Mouse (Mus musculus): Measurements from ENCODE around the gene Lrrfip2.

The Lrrfip2 gene

DNA sequence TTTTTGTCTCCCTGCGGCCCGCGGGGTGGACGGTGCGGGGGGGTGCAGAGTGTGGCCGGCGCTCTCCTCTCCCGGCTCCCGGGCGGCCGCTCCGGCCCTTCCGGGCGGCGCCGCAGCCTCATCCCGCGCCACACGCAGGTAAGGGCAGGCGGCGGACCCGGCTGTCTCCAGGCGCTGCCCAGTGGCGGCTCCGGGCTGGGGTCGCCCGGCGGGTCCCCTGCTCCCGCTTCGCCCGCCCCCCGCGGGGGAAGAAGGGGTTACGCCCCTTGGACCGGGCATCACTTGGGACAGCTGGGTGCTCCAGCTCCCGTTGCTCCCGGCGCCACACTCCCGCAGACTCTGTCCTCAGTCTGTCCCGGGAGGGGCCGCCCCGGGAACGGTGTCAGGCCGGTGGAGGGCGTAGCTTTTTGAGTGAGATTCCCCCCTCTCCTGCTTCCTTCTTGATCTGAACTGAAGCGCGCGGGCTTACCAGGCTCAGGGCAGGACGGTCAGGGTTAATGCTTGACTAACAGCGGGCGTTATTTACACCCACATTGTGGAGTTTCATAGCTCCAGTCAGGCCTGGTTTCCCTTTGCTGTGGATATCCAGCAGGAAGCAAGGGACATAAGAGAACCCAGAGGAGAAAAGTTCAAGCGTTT lies 979 bp downstream of the Lrrfip2 start:
- DNase-seq (ENCODE audit: low read depth, low spot score), result peak; percentile 54

DNA sequence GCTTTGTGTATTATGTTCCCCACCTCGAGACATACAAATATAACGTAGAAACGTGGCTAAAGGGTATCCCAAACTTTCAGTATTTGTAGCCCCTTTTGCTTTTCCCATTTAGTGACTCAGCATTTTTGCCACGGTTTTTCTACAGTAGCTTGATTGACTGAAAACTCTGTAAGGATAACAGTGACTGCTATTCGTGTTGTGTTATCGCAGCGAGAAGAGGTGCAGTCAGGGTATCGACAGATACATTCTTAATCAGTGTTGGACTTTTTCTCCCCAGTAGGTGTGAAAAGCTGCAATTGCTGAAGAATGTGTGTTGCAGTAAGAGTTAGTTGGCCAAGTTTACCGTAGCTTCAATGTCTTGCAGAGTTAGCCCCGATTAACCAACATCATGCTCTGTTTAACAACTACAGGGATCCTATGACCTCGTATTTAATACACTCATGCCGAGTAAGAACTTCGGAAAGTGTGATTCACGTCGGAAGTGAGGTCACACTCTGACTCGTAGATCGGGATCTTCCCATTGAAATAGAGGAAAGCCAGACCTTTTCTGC lies 1.6 kb downstream of the Lrrfip2 start:
- DNase-seq (ENCODE audit: low read depth, low spot score), result peak; percentile 56

DNA sequence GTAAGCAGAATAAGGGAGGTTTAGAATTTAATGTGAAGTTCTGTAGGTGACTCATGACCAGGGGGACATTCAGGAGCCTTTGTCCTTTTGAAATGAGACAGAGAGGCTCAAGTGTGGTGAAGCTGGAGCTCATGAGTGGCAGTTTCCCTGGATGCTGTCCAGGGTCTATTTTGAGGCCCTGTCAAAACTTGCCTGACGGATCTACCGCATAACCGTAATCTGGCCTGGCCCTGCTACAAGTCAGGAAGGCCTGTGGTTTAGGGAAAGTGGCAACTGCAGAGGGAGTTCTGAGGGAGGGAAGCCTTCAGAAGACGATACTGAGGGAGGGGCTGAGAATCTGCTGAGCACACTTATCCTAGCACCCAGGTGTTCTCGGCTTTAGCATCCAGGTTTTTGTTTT lies 5.1 kb downstream of the Lrrfip2 start:
- DNase-seq (ENCODE audit: low read depth, low spot score), result peak; percentile 24

DNA sequence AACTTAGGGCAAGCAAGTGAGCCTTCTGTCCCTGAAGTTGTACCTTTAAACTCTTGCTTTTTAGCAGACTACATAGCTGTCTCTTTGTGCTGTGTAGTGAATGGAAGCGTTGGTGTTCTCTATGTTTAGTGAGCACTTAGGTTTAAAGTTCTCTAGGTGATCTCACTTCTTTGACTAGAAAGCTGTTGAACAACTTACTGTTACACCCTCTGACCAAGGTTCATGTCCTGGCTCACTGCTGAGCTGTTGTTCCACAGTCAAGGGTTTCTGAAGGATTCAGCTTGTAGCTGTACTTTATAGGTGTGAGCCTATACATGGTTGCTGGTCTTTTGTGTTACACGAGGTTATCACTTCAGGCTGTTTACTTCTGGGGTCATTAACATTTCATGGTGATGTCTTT lies 5.9 kb downstream of the Lrrfip2 start:
- DNase-seq (ENCODE audit: low read depth, low spot score), result no peak

DNA sequence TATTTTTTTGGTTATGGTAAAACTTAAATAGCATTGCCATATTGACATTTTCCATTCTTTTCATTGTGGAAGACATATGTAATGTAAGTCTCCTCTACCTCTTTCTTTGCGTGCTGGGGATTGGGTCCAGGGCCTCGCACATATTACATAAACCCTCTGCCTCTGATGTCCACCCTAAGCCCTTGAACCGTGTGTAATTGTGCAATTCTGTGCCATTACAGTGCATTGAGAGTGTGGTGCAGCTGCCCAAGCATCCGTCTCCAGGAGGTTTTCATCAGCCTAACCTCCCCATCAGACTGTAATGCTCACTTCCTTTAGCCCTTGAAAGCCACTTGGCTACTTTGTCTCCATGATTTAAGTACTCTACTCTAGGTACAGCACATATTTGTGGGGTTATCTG lies 7.0 kb downstream of the Lrrfip2 start:
- DNase-seq (ENCODE audit: low read depth, low spot score), result no peak

DNA sequence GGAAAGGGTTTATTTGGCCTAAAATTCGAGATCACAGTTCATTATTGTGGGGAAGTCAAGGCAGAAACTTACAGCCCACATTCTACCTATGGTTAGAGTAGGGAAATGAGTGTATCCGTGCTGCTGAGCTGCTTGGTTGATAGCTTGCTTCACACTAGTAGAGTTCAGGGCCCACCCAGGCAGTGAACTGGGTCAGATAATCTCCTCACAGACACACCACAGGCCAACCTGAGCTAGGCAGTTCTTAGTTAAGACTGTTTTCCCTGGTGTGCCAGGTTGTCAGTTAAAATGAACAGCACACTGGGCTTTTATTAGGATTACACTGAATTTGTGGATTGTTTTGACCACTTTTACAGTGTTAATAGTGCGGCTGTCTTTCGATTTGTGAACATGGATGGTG lies 9.3 kb downstream of the Lrrfip2 start:
- DNase-seq (ENCODE audit: low read depth, low spot score), result no peak

DNA sequence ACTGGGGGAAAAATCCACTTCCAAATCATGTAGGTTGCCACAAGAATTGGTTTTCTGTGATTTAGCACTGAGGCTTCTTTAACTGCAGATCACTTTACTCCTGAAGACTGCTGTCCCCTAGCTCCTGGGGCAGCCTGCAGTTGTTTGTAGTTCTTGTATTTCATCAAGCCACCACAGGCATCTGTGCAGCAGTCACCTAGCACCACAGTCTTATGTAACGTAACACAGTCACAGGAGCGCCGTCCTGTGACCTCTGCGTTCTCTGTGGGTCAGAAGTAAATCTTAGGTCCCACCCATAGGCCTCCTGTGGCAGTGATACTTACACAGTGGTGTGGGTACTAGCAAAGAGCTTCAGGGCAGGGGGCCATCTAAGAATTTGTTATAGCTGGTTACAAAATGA lies 10.4 kb downstream of the Lrrfip2 start:
- DNase-seq (ENCODE audit: low read depth, low spot score), result no peak

DNA sequence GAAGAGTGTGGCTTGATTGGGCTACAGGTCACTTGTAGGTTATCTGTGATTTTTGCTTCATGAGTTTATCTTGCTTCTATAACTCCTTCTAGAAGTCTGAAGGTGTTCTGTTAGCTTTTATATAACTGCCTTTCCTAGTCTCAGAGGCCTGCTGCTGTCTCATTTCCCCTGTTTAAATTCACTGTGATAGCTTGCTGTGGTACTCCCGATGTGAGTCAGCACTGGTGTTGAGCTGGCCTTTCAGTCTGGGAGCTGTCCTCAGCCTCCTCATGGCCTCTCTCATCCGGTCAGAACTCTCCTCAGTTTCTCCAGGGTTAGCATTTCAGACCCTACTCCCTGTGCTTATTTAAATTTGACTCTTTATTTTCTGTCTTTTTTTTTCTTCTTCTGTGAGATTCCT lies 12.7 kb downstream of the Lrrfip2 start:
- DNase-seq (ENCODE audit: low read depth, low spot score), result peak; percentile 63

DNA sequence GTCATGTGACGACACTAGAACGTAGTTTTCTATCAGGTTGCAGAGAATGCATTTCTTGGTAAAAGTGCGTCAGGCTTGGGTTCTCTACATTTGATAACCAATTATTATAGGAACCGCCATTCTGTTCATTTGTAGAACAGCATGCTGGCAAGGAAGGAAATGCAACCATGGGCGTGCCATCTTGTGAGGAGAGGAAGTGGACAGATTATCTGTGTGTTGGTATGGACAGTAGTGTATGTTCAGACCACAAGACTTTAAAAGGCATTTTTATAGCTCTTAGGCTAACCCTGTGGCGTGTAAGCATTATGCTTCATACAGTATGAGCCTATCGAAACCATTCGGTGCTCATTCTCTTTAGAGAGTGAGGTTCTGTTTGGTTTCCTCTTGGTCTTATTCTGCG lies 20.8 kb downstream of the Lrrfip2 start:
- no peak for DNase-seq (ENCODE audit: low read depth, low spot score)

DNA sequence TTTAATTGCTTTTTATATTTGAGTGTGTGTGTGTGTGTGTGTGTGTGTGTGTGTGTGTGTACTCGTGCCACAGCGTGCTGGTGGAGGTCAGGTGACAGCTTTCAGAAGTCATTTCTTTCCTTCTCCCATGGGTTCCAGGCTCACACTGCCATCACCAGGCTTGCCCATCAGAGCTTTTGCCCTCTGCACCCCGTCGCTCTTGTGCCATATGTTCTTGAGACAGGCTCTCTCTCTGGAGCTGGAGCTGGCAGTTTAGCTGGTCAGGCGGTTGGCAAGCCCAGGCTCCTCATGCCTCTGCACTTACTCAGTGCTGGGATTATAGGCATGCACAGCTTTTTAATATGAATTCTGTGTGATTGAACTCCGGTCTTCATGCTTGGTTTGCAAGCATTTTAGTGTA lies 25.3 kb downstream of the Lrrfip2 start:
- DNase-seq (ENCODE audit: low read depth, low spot score), result peak; percentile 85

DNA sequence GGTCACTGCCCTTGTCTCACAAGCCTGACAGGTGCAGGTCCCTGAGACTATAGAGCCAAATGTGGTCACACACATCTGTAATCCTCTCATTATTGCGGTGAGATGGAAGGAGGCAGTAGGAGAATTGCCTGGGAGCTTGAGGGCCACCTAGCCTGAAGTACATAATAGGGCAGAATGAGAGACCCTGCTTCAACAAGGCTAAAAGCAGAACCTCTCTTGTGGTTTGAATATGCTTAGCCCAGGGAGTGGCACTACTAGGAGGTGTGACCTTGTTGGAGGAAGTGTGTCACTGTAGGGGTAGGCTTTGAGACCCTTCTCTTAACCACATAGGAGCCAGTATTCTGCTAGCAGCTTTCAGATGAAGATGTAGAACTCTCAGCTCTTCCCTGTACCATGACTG lies 26.0 kb downstream of the Lrrfip2 start:
- DNase-seq (ENCODE audit: low read depth, low spot score), result no peak

DNA sequence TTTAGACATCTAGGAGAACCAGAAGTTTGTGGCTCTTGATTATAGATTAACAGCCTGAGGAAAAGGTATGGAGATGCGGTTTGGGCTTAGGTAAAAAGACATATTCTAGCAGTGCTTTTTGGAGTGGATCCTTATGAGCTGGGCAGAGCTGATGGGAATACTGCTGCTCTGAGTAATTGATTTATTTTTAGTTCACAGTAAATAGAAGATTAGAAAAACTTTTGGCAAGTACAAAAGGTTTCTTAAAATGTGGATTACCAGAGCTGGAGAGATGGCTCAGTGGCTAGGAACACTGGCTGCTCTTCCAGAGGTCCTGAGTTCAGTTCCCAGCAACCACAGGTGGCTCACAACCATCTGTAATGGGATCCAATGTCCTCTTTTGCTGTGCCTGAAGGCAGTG lies 27.3 kb downstream of the Lrrfip2 start:
- no peak for DNase-seq (ENCODE audit: low read depth, low spot score)

DNA sequence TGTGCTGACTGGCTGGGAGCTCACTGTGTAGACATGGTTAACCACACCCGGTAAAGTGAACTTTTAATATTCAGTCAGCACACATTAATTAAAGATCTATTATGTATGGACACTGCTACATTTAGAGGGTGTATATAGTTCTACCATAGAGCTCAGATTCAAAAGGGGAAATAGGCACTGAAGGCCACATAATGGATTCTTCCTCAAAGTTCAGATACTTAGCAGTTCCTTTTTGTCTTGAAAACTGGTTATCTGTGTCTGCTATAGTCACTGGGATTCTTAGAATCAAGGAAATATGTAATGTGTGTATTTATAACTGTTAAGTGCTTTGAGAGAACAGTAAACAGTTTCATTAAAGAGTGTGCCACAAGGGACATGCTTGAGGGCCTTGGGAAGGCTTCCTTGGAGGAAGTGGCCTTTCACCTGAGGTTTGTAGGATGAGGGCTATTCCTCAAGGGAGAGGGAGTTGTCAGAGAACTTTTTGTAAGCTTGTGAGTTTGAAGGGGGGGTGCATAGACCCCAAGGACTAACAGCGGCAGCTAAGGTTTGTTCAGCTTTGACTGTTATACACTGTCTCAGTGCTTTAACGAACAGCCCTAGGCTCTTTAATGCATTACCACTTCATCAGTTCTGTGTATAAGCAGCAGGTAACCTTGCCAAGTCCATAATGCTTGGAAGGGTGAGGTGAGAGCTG lies 28.3 kb downstream of the Lrrfip2 start:
- DNase-seq (ENCODE audit: low read depth, low spot score), result no peak

DNA sequence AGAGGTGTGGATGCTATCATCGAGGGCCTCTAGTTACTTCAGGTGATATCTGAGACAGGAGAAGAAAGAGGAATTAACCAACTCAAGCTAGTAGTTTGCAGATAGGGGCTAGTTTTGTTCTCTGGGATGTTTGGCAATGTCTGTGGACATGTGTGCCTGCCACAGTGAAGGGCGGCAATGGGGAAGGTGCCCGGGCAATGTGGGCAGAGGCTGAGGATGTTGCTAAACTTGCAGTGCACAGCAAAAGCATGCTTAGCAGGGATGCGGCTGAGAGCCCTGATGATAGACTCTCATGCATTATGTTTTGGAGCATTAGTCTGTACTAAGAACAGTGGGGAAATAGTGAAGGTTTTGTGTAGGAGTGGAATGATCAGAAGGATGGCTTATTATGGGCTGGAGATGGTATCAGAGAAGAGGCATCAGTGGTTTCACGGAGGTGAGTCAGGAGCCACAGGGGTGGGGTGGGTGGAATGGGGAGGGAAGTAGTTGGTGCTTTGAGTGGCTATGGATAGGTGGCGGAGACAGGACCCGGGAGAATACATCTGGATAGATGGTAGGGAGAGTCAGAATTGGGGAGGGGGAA lies 28.9 kb downstream of the Lrrfip2 start:
- DNase-seq (ENCODE audit: low read depth, low spot score), result peak; percentile 44

DNA sequence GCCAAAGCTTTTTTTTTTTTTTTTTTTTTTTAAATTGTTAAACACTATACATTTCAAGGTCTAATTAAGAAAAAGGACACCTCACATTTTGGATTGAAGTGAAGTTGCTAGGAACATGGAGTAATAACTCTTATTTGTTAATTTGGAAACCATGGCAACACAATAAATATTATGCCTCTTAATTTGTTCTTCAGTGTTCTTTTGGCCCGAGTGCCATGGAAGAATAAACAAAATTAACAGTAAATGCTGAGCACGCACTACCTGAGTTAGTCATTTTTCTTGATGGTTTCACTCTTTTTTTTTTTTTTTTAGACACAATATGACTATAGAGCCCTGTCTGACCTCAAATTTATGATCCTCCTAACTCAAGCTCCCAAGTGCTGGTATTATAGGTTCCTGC lies 30.6 kb downstream of the Lrrfip2 start:
- DNase-seq (ENCODE audit: low read depth, low spot score), result no peak

DNA sequence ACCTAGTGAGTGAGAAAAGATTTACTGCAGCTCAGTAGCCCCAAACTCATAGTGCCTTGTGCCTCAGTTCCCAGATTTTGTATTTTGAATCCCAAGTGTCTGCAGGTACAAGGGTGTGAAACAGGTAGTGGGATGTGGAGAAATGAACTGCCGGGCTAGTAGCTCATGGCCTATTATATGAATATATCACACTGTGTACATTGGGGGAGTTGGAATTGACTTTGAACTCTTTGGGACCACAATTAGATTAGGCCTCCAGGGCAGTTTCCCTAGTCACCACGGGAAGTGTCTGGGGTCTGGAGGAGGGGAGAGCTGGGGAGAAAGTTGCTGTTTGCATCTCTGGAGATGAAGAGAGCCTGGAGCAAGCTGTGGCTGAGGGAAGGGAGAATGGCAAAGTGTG lies 31.0 kb downstream of the Lrrfip2 start:
- DNase-seq (ENCODE audit: low read depth, low spot score), result no peak

DNA sequence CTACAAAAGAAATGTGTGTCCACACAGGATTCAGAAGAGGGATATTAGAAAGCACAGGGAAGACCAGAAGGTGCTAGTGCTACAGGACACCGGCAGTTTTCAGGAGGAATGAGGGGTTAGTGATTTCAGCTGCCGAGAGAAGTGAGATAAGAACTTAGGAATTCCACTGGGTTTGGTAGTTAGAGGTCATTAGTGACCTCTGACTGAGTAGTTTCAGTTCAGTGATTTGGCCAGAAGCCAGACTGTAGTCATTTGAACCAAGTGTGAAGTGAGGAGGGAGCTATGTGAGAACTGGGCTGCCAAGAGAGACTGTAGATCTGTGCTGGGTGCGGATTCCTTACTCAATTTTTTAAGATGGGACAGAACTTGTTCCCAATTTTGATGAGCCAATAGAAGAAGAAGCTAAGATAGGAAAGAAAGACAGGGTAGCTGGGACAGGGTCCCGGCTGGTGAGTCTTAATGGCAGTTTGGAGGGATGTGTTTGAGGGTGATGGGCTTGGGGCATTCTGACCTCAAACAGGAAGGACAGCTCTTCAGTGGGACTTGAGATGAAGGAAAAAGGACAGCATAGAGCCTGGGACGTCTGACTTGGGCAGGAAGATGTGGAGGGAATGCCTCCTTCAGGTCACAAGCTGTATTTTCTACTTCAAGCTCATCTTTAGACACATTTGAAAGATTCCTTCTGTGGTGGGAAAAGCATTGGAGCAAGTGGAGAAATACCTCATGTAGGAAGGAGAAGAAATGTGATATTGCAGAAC lies 32.0 kb downstream of the Lrrfip2 start:
- no peak for DNase-seq (ENCODE audit: low read depth, low spot score)

DNA sequence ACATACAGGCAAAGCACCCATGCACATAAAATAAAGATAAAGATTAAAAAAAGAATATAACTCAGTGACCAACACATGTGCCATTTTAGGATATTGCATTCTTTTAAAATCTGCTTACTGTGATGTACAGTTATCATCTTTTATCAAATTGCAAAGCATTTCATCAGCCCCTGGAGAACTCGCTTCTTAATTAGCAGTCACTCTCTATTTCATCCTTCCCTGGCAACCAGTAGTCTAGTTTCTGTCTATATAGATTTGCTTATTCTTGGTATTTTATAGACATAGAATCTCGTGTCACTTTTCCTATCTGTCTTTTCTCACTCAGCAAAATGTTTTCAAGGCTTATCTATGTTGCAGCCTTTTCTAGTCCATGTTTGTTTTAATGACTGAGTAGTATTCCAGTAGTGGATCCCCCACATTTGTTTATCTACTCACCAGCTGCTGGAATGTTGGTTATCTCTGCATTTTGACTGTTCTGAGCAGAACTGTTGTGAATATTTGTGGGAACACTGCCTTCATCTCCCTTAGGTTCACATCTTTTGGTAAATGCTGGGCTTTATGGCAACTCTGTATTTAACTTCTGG lies 35.0 kb downstream of the Lrrfip2 start:
- DNase-seq (ENCODE audit: low read depth, low spot score), result no peak

DNA sequence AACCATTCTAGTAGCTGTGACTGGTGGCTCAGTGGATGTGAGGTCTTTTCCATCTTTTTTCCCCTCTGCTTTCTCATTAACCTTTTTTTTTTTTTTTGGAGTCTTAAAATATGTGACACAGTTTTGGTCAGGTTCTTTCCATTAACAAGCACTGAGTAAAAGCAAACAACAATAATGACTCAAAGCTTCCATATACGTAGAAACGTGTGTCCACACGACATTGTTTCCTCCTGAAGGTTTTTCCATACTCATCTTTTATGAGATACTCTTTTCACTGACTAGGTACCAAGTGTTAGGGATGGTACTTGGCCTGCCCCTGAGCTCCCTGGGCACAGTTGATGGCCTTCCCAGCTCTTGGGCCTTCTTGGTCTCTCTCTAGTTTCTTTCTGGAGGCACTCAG lies 35.6 kb downstream of the Lrrfip2 start:
- DNase-seq (ENCODE audit: low read depth, low spot score), result no peak

DNA sequence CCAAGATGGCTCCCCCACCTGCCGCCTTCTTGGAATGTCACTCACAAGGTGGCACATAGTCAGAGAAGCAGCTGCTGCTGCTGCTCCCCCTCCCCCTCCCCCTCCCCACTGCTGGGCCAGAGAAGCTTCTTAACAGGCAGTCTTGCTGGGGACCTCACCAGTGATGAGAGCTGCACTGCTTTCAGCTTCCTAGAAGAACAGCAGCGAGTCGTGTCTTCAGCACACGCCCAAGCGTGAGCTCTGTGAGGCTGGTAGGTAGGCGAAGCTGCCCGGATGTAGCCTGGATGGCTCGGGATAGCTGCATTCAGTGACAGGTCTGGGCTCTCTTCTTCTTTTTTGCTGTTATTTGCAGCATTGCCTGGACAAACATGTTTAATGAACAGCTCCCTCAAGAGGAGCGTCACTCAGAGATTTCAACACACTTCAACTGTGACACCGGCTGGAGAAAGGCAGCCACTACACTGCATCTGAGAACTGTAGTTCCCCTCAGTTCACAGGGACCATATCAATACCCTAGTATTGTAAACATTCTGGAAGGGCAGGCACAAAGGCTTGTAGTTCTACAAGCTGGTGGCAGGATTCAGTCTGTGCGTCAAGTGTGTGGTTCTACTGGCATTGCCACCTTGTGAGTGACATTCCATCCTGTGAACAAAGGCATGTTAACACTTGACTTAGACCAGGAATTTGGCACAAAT lies 38.5 kb downstream of the Lrrfip2 start:
- no peak for DNase-seq (ENCODE audit: low read depth, low spot score)

DNA sequence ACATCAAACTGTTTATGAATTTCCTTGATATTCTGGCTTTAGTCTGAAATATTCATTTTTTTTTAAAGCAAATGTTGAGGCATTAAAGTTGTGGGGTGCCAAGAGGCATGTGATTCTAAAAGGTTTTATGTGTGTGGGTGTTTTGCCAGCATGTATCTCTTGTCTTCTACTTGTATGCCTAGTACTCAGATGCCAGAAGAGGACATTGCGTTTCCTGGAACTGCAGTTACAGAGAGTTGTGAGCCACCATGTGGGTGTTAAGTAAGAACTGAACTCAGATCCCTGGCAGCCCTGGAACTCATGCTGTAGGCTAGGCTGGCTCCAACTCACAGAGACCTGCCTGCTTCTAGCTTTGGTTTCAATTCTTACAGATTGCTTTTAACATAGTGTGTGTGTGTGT lies 42.2 kb downstream of the Lrrfip2 start:
- DNase-seq (ENCODE audit: low read depth, low spot score), result peak; percentile 83

Measured in brain, adult 2 months (tissue).